Mouse (Mus musculus) erythroblast, adult 5-6 weeks (primary cell): ENCODE data around the gene Tspoap1. TPM values are rescaled to one million over a fixed set of nuclear protein-coding genes. Genes with fewer than 3 reads are reported as not detected.
A peak's percentile ranks its signal among the peaks of the same experiment; 100 is the strongest.

Source experiments
- ATAC-seq: replicated peaks from 2 replicates; pipeline ENCODE4 v1.8.0; 2016; ENCODE audit warnings: moderate number of reproducible peaks, mild to moderate bottlenecking, moderate TSS enrichment, inconsistent platforms; ENCODE audit not compliant: poor library complexity, low FRiP score, severe bottlenecking
- total RNA-seq, 2 experiments: library from RNA; stranded (forward) in 1 of 2; stranded (reverse) in 1 of 2; fragments of 150-400 nt in 1 of 2; fragments of 200-764, 138-1000 nt in 1 of 2; gene quantifications; 2 replicates each; pipeline versions ENCODE4 v1.2.3 to v1.2.4; 2015 to 2017; ENCODE audit warnings: low replicate concordance in 2 of 2

The Tspoap1 gene
- total RNA-seq (2015; ENCODE audit: low replicate concordance) (4.2 and 5.4 TPM in 2 replicates), total RNA-seq (2017; ENCODE audit: low replicate concordance) (5.4 and 16.6 TPM in 2 replicates)

GRCm38 (mm10) chr11:87760301-87761081 is at the start of gene Tspoap1:
Gene Tspoap1 (plus strand): TSS chr11:87760541.
- no peak for ATAC-seq

- ATAC-seq = no peak
Observed at GRCm38 (mm10) chr11:87712188-87712587, 48.2 kb upstream of the Tspoap1 start.

- ATAC-seq = no peak
Observed at GRCm38 (mm10) chr11:87715999-87716398, 44.3 kb upstream of the Tspoap1 start.

- ATAC-seq = no peak
Observed at GRCm38 (mm10) chr11:87719526-87719925, 40.8 kb upstream of the Tspoap1 start.

- no peak for ATAC-seq
Observed at GRCm38 (mm10) chr11:87720324-87720723, 40.0 kb upstream of the Tspoap1 start.

GRCm38 (mm10) chr11:87720839-87721238 is 39.5 kb upstream of the Tspoap1 start:
- no peak for ATAC-seq

GRCm38 (mm10) chr11:87722168-87722567 is 38.2 kb upstream of the Tspoap1 start:
- no peak for ATAC-seq

GRCm38 (mm10) chr11:87722891-87723290 is 37.5 kb upstream of the Tspoap1 start:
- ATAC-seq = no peak

- ATAC-seq = 0 out of 2 replicates have a peak, but pooled peaks have one; percentile 1
Observed at GRCm38 (mm10) chr11:87725515-87725914, 34.8 kb upstream of the Tspoap1 start.

- peak; percentile 80 for ATAC-seq
Observed at GRCm38 (mm10) chr11:87725964-87726562, 34.3 kb upstream of the Tspoap1 start.

GRCm38 (mm10) chr11:87727021-87727420 is 33.3 kb upstream of the Tspoap1 start:
- no peak for ATAC-seq

GRCm38 (mm10) chr11:87727471-87727870 is 32.9 kb upstream of the Tspoap1 start:
- no peak for ATAC-seq

GRCm38 (mm10) chr11:87728850-87729592 is 31.3 kb upstream of the Tspoap1 start:
- ATAC-seq = no peak

GRCm38 (mm10) chr11:87729593-87730185 is 30.7 kb upstream of the Tspoap1 start:
- ATAC-seq = peak; percentile 32

- peak; percentile 34; the same call in 1 of the 2 replicates for ATAC-seq
Observed at GRCm38 (mm10) chr11:87730652-87731310, 29.6 kb upstream of the Tspoap1 start.

- ATAC-seq = no peak
Observed at GRCm38 (mm10) chr11:87734346-87734745, 26.0 kb upstream of the Tspoap1 start.

GRCm38 (mm10) chr11:87735691-87736090 is 24.6 kb upstream of the Tspoap1 start:
- 0 out of 2 replicates have a peak, but pooled peaks have one; percentile 18 for ATAC-seq

- peak; percentile 72 for ATAC-seq
Observed at GRCm38 (mm10) chr11:87736647-87737134, 23.6 kb upstream of the Tspoap1 start.

- peak; percentile 83 for ATAC-seq
Observed at GRCm38 (mm10) chr11:87737175-87737740, 23.1 kb upstream of the Tspoap1 start, which contains the start of gene Supt4a. Gene Supt4a (plus strand): TSS chr11:87737552.
